Mouse (Mus musculus) liver, embryonic 14.5 days (tissue): Measurements from ENCODE around the gene Igf2bp2.

ENCODE experiments used
- CTCF ChIP-seq: IDR thresholded peaks from 2 replicates; pipeline ENCODE4 v1.5.1; 2016; ENCODE audit warnings: antibody characterized with exemption, low read depth, control low read depth
- EP300 ChIP-seq: IDR thresholded peaks from 2 replicates; pipeline ENCODE4 v1.6.1; 2016; ENCODE audit warnings: antibody characterized with exemption, low read depth

DNA sequence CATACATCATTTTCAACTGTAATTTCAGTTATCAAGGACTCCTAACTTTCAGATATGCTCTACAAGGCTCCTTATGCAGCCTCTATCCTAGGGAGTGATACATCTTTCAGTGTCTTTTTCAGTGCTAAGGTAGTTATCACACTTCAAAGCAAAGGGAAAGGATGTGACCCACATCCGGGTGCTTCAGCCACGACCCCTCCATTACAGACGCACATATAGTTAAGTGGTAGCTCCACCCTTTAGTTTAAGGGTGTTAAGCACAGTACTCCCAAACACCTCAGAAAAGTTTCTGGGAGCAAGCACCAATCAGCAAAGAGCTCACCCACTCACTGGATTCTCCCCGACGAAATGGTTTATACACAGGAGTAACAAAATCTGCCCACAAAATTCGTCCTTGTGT lies 88.0 kb downstream of the Igf2bp2 start:
- TF ChIP-seq CTCF, result no peak
- no peak for TF ChIP-seq EP300
